Mouse (Mus musculus): ENCODE data around the gene Tas2r143.

DNA sequence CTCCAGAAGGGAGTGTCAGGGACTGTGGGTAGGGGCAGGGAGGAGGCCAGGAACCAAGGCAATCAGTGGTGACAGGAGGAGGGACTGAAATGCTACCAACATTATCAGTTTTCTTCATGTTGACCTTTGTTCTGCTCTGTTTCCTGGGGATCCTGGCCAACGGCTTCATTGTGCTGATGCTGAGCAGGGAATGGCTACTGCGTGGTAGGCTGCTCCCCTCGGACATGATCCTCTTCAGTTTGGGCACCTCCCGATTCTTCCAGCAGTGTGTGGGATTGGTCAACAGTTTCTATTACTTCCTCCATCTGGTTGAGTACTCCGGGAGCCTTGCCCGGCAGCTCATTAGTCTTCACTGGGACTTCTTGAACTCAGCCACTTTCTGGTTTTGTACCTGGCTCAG lies 34.4 kb downstream of the Tas2r143 start, which contains the start of gene Tas2r126:
- TF ChIP-seq CTCF (IDR thresholded peaks at IDR 0.05; ENCODE audit: low read depth, low read length), result no peak
- TF ChIP-seq POLR2A (IDR thresholded peaks at IDR 0.05; ENCODE audit: insufficient read depth, low read length), result no peak

All from ES-Bruce4 (cell line).